Mouse (Mus musculus) G1E (cell line): ENCODE measurements around the gene Tmem174. TPM values are rescaled to one million over a fixed set of nuclear protein-coding genes. Genes with fewer than 3 reads are reported as not detected.
A peak's percentile ranks its signal among the peaks of the same experiment; 100 is the strongest.

Source experiments
- ATAC-seq: 2 replicates; pipeline ENCODE4 v1.8.0; 2016; ENCODE audit warnings: mild to moderate bottlenecking; ENCODE audit not compliant: insufficient number of reproducible peaks, poor library complexity, low FRiP score, severe bottlenecking; ENCODE audit errors: extremely low read depth
- DNase-seq: peaks from one replicate; pipeline ENCODE4 v3.0.0; 2012; ENCODE audit warnings: low spot score
- H3K27me3 ChIP-seq: 2 replicates; pipeline ENCODE4 v1.6.1; 2012; ENCODE audit warnings: mild to moderate bottlenecking, low read length, inconsistent platforms; ENCODE audit not compliant: insufficient read depth
- H3K36me3 ChIP-seq: replicated peaks from 2 replicates; pipeline ENCODE3; 2012; ENCODE audit warnings: mild to moderate bottlenecking, inconsistent platforms
- H3K4me1 ChIP-seq: 2 replicates; pipeline ENCODE4 v1.6.1; 2012; ENCODE audit warnings: low read depth, low read length, inconsistent platforms, mixed read lengths; ENCODE audit not compliant: insufficient read depth
- H3K4me3 ChIP-seq: 2 replicates; pipeline ENCODE4 v1.5.1; 2012; ENCODE audit warnings: low read depth, mild to moderate bottlenecking, inconsistent platforms, low read length, moderate library complexity, mixed read lengths
- H3K9me3 ChIP-seq: replicated peaks from 2 replicates; pipeline ENCODE4 v1.6.1; 2012; ENCODE audit warnings: inconsistent platforms
- CTCF ChIP-seq: IDR thresholded peaks from 2 replicates; pipeline ENCODE4 v1.5.1; 2012; ENCODE audit warnings: low read depth, low read length, inconsistent platforms, mixed read lengths
- GATA1 ChIP-seq: IDR thresholded peaks from 2 replicates; pipeline ENCODE4 v1.6.1; 2012; ENCODE audit warnings: borderline replicate concordance, low read length, inconsistent platforms, mixed read lengths
- GATA2 ChIP-seq: IDR thresholded peaks from 2 replicates; pipeline ENCODE4 v1.6.1; 2012; ENCODE audit warnings: low read depth, low read length, inconsistent platforms, borderline replicate concordance
- POLR2AphosphoS5 ChIP-seq: IDR thresholded peaks from 2 replicates; pipeline ENCODE4 v1.6.1; 2012; ENCODE audit warnings: low read depth, low read length, inconsistent platforms; ENCODE audit not compliant: insufficient replicate concordance
- TAL1 ChIP-seq: conservative IDR thresholded peaks from 2 replicates; pipeline ENCODE4 v1.6.1; 2012; ENCODE audit warnings: low read depth, low read length, inconsistent platforms, mixed read lengths
- polyA plus RNA-seq: library from polyadenylated mRNA; stranded (reverse); fragments of >175 nt; gene quantifications from 2 replicates; pipeline ENCODE4 v1.2.3, GENCODE M21; 2012
- total RNA-seq, 2 experiments: library from RNA; stranded (forward) in 1 of 2; stranded (reverse) in 1 of 2; fragments of 200-1000 nt in 1 of 2; fragments of >200 nt in 1 of 2; fragmentation: Nextera tagmentation in 1 of 2; gene quantifications; 2 replicates each; pipeline ENCODE4 v1.2.3; 2014 to 2017

Tmem174 gene
- total and polyA plus RNA-seq, 3 experiments = 0.16 TPM; not detected in 2

GRCm38 (mm10) chr13:98636571-98636970 lies 639 bp downstream of the Tmem174 start:
- no peak for DNase-seq
- no peak overlapping the region for H3K4me3 ChIP-seq
- H3K9me3 ChIP-seq = 0 out of 2 replicates have a peak, but pooled peaks cover 2% of the 10 kb centered on the region
- ATAC-seq = no peak
- TF ChIP-seq TAL1 (no peak), GATA2 (no peak), CTCF (no peak), GATA1 (no peak), POLR2AphosphoS5 (no peak)
- H3K4me1 ChIP-seq = no peaks in the 10 kb centered on the region
- peaks cover 14% of the 10 kb centered on the region; the same call in 1 of the 2 replicates for H3K27me3 ChIP-seq
- H3K36me3 ChIP-seq = no peaks in the 10 kb centered on the region

GRCm38 (mm10) chr13:98633641-98634484 lies 3.3 kb downstream of the Tmem174 start:
- Histone ChIP-seq H3K36me3 (no peaks in the 10 kb centered on the region), H3K4me1 (no peaks in the 10 kb centered on the region), H3K9me3 (no peaks in the 10 kb centered on the region), H3K27me3 (peaks cover 25% of the 10 kb centered on the region), H3K4me3 (no peak overlapping the region)
- DNase-seq = peak; percentile 7
- TF ChIP-seq GATA2 = no peak
- TF ChIP-seq CTCF = peak; percentile 34
- no peak for ATAC-seq

GRCm38 (mm10) chr13:98632306-98632942 lies 4.8 kb downstream of the Tmem174 start:
- no peak for ATAC-seq
- TF ChIP-seq TAL1 (no peak), CTCF (no peak), GATA2 (no peak), POLR2AphosphoS5 (no peak), GATA1 (no peak)
- Histone ChIP-seq H3K27me3 (peaks cover 22% of the 10 kb centered on the region), H3K36me3 (no peaks in the 10 kb centered on the region), H3K4me3 (no peak overlapping the region), H3K9me3 (no peaks in the 10 kb centered on the region), H3K4me1 (no peaks in the 10 kb centered on the region)
- DNase-seq = no peak

GRCm38 (mm10) chr13:98631105-98631838 lies 5.9 kb downstream of the Tmem174 start:
- H3K27me3 ChIP-seq = peaks cover 22% of the 10 kb centered on the region
- TF ChIP-seq POLR2AphosphoS5 (no peak), GATA1 (no peak), GATA2 (no peak), TAL1 (no peak), CTCF (no peak)
- no peak overlapping the region for H3K4me3 ChIP-seq
- no peak for DNase-seq
- no peak for ATAC-seq
- no peaks in the 10 kb centered on the region for H3K36me3 ChIP-seq
- no peaks in the 10 kb centered on the region for H3K9me3 ChIP-seq
- no peaks in the 10 kb centered on the region for H3K4me1 ChIP-seq

- no peak overlapping the region for H3K4me3 ChIP-seq
- ATAC-seq (no peak), DNase-seq (no peak)
- no peaks in the 10 kb centered on the region for H3K4me1 ChIP-seq
- H3K36me3 ChIP-seq = no peaks in the 10 kb centered on the region
- H3K27me3 ChIP-seq = peaks cover 17% of the 10 kb centered on the region
- H3K9me3 ChIP-seq = no peaks in the 10 kb centered on the region
- TF ChIP-seq CTCF (no peak), GATA2 (no peak), POLR2AphosphoS5 (no peak), GATA1 (no peak), TAL1 (no peak)
These were observed 10.5 kb downstream of the Tmem174 start for GRCm38 (mm10) chr13:98626736-98627135.

- no peak for ATAC-seq
- TF ChIP-seq GATA1 (no peak), TAL1 (no peak), POLR2AphosphoS5 (no peak), GATA2 (no peak), CTCF (no peak)
- DNase-seq = no peak
- H3K9me3 ChIP-seq = no peaks in the 10 kb centered on the region
- H3K4me1 ChIP-seq = no peaks in the 10 kb centered on the region
- peaks cover 5% of the 10 kb centered on the region for H3K27me3 ChIP-seq
- no peaks in the 10 kb centered on the region for H3K36me3 ChIP-seq
- no peak overlapping the region for H3K4me3 ChIP-seq
These were observed 12.7 kb downstream of the Tmem174 start for GRCm38 (mm10) chr13:98624506-98624905.
